Mouse (Mus musculus): ENCODE measurements at regions not wholly inside any gene's neighbourhood (a gene's known extent, or its start where the extent isn't known, plus 50 kb on each side); places are given as distances from the start of the nearest gene placed in this dataset.
"Not testable (repeated sequence)": the region's sequence is repeated elsewhere in the genome, so short reads cannot be mapped to it uniquely, and the experiment has no call there.

GRCm38 (mm10) chr12:16370061-16370460, 240.7 kb downstream of the Lpin1 start:
- no peaks in the 10 kb centered on the region for H3K4me1 ChIP-seq
- WGBS, result 52% methylated on average over 7 of the region's 7 CpGs
- no peak for ATAC-seq (ENCODE audit: borderline replicate concordance, extremely low read depth, low FRiP score, low TSS enrichment)

DNA sequence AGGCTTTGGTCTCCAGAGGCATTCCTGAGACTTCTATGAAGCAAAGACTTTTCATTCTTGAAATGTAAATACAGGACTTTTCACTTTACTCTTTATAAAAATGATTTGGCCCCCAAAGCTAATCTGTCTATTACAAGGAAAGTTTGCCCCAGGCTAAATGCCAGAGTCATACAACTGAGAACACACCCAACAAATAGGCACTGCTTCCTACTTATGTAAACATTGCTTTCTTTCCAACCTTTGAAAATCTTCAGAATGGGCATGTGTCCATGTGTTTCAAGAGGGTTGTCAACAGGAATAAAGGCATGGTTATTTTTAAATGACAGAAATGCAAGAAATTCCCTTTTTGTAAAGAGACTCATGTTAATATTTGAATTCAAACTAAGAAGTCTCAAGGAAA, 248.4 kb downstream of the Lpin1 start:
- no peak overlapping the region for H3K9ac ChIP-seq
- H3K27ac ChIP-seq, result peak overlapping the region; percentile 80
- no peaks in the 10 kb centered on the region for H3K27me3 ChIP-seq
- no peaks in the 10 kb centered on the region for H3K9me3 ChIP-seq
- H3K4me2 ChIP-seq, result no peak overlapping the region
- ATAC-seq (ENCODE audit: borderline replicate concordance, extremely low read depth, low FRiP score, low TSS enrichment), result peak; percentile 82; the same call in 1 of the 2 replicates
- no peaks in the 10 kb centered on the region for H3K36me3 ChIP-seq
- no peak overlapping the region for H3K4me3 ChIP-seq
- 0 out of 2 replicates have a peak, but pooled peaks cover 2% of the 10 kb centered on the region for H3K4me1 ChIP-seq

More at GRCm38 (mm10) chr12:16370061-16370460, 240.7 kb downstream of the Lpin1 start:
- no peak overlapping the region for H3K9ac ChIP-seq
- H3K9me3 ChIP-seq, result no peaks in the 10 kb centered on the region
- no peaks in the 10 kb centered on the region for H3K36me3 ChIP-seq
- no peaks in the 10 kb centered on the region for H3K27me3 ChIP-seq
- H3K4me3 ChIP-seq, result no peak overlapping the region
- H3K4me2 ChIP-seq, result no peak overlapping the region
- H3K27ac ChIP-seq, result no peak overlapping the region

DNA sequence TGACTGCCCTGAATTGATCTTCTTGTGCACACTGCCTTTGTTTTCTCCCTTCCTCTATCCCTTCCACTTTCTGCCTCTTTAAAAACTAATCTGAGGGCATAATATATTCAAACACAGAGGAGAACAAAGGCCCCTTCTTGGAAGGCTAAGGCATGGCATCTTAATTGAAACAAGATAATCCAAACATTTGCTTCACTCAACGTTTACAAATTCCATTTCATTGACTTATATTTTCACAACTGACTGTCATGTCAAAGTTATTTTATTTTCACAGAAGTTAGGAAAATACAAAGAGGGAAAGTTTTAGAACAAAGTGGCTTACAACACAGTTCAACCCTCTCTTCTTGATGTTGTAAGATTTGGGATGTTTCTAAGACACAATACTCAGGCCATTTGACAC, 251.9 kb downstream of the Lpin1 start:
- Histone ChIP-seq H3K4me1 (0 out of 2 replicates have a peak, but pooled peaks cover 2% of the 10 kb centered on the region), H3K9ac (no peak overlapping the region), H3K27ac (no peak overlapping the region), H3K9me3 (no peaks in the 10 kb centered on the region), H3K4me2 (no peak overlapping the region), H3K27me3 (no peaks in the 10 kb centered on the region), H3K36me3 (no peaks in the 10 kb centered on the region), H3K4me3 (no peak overlapping the region)
- ATAC-seq (ENCODE audit: borderline replicate concordance, extremely low read depth, low FRiP score, low TSS enrichment), result no peak
- 8% methylated on average over 1 of the region's 1 CpGs for WGBS

- no peaks in the 10 kb centered on the region for H3K27me3 ChIP-seq
- no peak overlapping the region for H3K4me2 ChIP-seq
- no peaks in the 10 kb centered on the region for H3K9me3 ChIP-seq
- WGBS, result 86% methylated on average over 1 of the region's 1 CpGs
- H3K4me1 ChIP-seq, result no peaks in the 10 kb centered on the region
- H3K27ac ChIP-seq, result no peak overlapping the region
- H3K9ac ChIP-seq, result no peak overlapping the region
- no peak overlapping the region for H3K4me3 ChIP-seq
- H3K36me3 ChIP-seq, result no peaks in the 10 kb centered on the region
- no peak for ATAC-seq (ENCODE audit: borderline replicate concordance, extremely low read depth, low FRiP score, low TSS enrichment)
These were observed 256.1 kb downstream of the Lpin1 start for GRCm38 (mm10) chr12:16354711-16355110.

DNA sequence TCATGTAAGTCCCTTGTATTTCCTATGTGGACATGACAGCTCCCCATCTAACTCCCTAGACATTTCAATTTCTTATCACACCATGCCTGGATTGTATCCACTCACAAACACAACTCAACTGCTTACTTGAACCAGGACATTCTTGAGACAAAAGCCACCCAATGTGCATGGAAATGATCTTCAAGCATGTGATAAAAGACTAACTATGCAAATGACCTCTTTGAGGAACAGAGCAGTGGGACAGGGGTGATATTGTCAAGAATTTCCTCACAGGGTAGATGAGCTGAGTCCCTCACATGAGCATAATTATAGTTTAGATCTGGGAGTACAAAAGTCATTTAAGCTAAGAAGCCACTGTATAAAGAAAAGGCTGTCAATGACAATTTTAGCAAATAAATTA, 259.0 kb downstream of the Lpin1 start:
- Histone ChIP-seq H3K4me1 (no peaks in the 10 kb centered on the region), H3K9ac (no peak overlapping the region), H3K36me3 (no peaks in the 10 kb centered on the region), H3K27ac (no peak overlapping the region), H3K4me2 (no peak overlapping the region), H3K4me3 (no peak overlapping the region), H3K27me3 (no peaks in the 10 kb centered on the region), H3K9me3 (no peaks in the 10 kb centered on the region)
- no peak for ATAC-seq (ENCODE audit: borderline replicate concordance, extremely low read depth, low FRiP score, low TSS enrichment)

GRCm38 (mm10) chr12:16349310-16349709, 261.5 kb downstream of the Lpin1 start:
- H3K27me3 ChIP-seq, result no peaks in the 10 kb centered on the region
- H3K4me3 ChIP-seq, result no peak overlapping the region
- H3K36me3 ChIP-seq, result no peaks in the 10 kb centered on the region
- H3K27ac ChIP-seq, result no peak overlapping the region
- no peaks in the 10 kb centered on the region for H3K9me3 ChIP-seq
- ATAC-seq (ENCODE audit: borderline replicate concordance, extremely low read depth, low FRiP score, low TSS enrichment), result no peak
- no peaks in the 10 kb centered on the region for H3K4me1 ChIP-seq
- no peak overlapping the region for H3K9ac ChIP-seq
- no peak overlapping the region for H3K4me2 ChIP-seq

DNA sequence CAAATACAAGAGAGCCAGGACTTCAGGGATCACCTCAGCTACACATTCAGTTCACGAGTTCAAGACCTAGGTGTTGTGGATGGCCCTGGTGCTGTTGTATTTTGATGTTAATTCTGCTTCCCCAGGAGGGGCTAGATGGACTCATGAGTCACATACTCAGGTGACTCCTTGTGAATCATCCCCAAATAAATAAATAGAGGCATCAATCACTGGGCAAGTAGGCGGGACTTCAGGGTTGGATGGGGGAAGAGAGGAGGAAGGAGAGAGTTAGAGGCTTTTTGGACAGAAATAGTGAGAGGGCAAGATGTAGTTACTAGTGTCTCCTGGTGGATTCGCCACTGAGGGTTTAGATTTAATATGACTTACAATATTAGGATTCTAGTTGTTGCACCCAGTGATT, 266.7 kb downstream of the Lpin1 start:
- WGBS, result 75% methylated on average over 3 of the region's 3 CpGs
- ATAC-seq (ENCODE audit: borderline replicate concordance, extremely low read depth, low FRiP score, low TSS enrichment), result no peak
- H3K9ac ChIP-seq, result no peak overlapping the region
- H3K4me2 ChIP-seq, result no peak overlapping the region
- H3K36me3 ChIP-seq, result no peaks in the 10 kb centered on the region
- H3K27ac ChIP-seq, result no peak overlapping the region
- H3K9me3 ChIP-seq, result no peaks in the 10 kb centered on the region
- H3K27me3 ChIP-seq, result no peaks in the 10 kb centered on the region
- no peaks in the 10 kb centered on the region for H3K4me1 ChIP-seq
- H3K4me3 ChIP-seq, result no peak overlapping the region

GRCm38 (mm10) chr12:16342030-16342429, 268.7 kb downstream of the Lpin1 start:
- not testable (repeated sequence) for H3K4me1 ChIP-seq; H3K9ac ChIP-seq; H3K27me3 ChIP-seq; H3K36me3 ChIP-seq; H3K4me3 ChIP-seq; H3K4me2 ChIP-seq; H3K27ac ChIP-seq; ATAC-seq (ENCODE audit: borderline replicate concordance, extremely low read depth, low FRiP score, low TSS enrichment); H3K9me3 ChIP-seq
- WGBS, result 46% methylated on average over 2 of the region's 2 CpGs

DNA sequence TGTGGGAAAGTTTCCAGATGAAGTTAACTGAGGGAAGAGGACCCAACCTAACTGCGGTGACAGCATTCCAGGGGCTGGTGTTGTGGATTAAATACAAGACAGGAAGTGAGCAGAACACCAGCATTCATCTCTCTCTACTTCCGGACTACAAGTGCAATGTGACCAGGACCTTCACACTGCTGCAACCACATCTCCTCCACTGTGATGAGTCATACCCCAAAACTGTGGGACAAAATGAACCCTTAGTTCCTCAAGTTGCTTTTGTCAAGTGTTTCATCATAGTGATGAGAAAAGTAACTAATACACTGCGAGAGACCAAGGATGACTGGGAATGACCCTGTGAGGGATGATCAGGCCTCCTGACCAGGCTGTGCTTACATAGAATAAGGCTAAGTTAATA, 279.3 kb downstream of the Lpin1 start:
- no peak overlapping the region for H3K9ac ChIP-seq
- no peak for ATAC-seq (ENCODE audit: borderline replicate concordance, extremely low read depth, low FRiP score, low TSS enrichment)
- H3K36me3 ChIP-seq, result no peaks in the 10 kb centered on the region
- 83% methylated on average over 3 of the region's 3 CpGs for WGBS
- H3K4me2 ChIP-seq, result no peak overlapping the region
- no peak overlapping the region for H3K4me3 ChIP-seq
- H3K27ac ChIP-seq, result no peak overlapping the region
- no peaks in the 10 kb centered on the region for H3K9me3 ChIP-seq
- H3K27me3 ChIP-seq, result no peaks in the 10 kb centered on the region
- no peaks in the 10 kb centered on the region for H3K4me1 ChIP-seq

DNA sequence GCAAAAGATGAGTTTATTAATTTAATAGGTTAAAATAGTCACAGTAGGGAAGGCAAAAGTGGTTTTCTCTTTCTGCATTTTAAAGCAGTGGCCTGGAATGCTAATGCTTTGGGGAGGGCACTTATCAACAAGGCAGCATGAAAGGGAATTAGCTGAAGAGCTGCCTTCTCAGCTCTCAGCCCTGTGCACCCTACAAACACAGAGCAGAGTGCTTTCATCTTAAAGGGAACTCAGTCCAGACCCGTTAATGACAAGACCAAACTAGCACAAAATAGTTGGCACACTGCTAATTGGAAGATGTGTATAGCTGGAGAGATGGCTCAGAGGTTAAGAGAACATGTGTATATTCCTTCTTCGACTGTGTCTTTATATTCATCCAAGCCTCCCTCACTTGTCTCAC, 281.6 kb downstream of the Lpin1 start:
- Histone ChIP-seq H3K27ac (no peak overlapping the region), H3K27me3 (no peaks in the 10 kb centered on the region), H3K4me1 (no peaks in the 10 kb centered on the region), H3K9ac (no peak overlapping the region), H3K4me2 (no peak overlapping the region), H3K36me3 (no peaks in the 10 kb centered on the region), H3K9me3 (no peaks in the 10 kb centered on the region), H3K4me3 (no peak overlapping the region)
- ATAC-seq (ENCODE audit: borderline replicate concordance, extremely low read depth, low FRiP score, low TSS enrichment), result no peak
- WGBS, result 56% methylated on average over 2 of the region's 2 CpGs

GRCm38 (mm10) chr12:16320536-16321402, 290.0 kb downstream of the Lpin1 start:
- no peaks in the 10 kb centered on the region for H3K36me3 ChIP-seq
- H3K27ac ChIP-seq, result no peak overlapping the region
- 60% methylated on average over 9 of the region's 9 CpGs for WGBS
- no peak overlapping the region for H3K9ac ChIP-seq
- H3K9me3 ChIP-seq, result no peaks in the 10 kb centered on the region
- no peak overlapping the region for H3K4me2 ChIP-seq
- no peak for ATAC-seq (ENCODE audit: borderline replicate concordance, extremely low read depth, low FRiP score, low TSS enrichment)
- no peaks in the 10 kb centered on the region for H3K4me1 ChIP-seq
- no peaks in the 10 kb centered on the region for H3K27me3 ChIP-seq
- no peak overlapping the region for H3K4me3 ChIP-seq

DNA sequence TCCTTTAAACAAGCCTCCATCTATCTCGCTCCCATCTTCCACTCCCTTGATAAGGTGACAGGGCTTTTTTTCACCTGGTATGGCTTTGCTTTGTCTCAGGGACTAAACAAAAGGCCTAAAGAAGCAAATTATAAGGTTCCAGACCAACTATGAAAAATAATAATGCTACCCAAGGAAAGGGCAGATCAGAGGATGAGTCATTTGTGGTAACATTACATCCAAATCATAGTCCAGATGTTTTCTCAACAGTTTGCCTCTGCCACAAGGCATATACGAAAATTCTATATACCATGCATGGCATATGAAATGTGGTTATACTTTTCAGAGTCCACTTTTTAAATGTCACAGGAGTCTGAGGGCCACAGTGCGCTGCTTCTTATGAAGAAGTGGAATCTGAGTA, 302.7 kb downstream of the Lpin1 start:
- Histone ChIP-seq H3K4me3 (no peak overlapping the region), H3K9me3 (no peaks in the 10 kb centered on the region), H3K27ac (no peak overlapping the region), H3K36me3 (no peaks in the 10 kb centered on the region), H3K27me3 (no peaks in the 10 kb centered on the region), H3K9ac (no peak overlapping the region), H3K4me1 (no peaks in the 10 kb centered on the region), H3K4me2 (no peak overlapping the region)
- WGBS, result 69% methylated on average over 3 of the region's 3 CpGs
- ATAC-seq (ENCODE audit: borderline replicate concordance, extremely low read depth, low FRiP score, low TSS enrichment), result no peak
